Mouse (Mus musculus) yolk sac, embryonic 10.5 days (tissue): Measurements from ENCODE around the gene Gm10720.
A peak's percentile ranks its signal among the peaks of the same experiment; 100 is the strongest.
"Not testable (repeated sequence)": the region's sequence is repeated elsewhere in the genome, so short reads cannot be mapped to it uniquely, and the experiment has no call there.

Experiments used
- DNase-seq: peaks from one replicate; pipeline ENCODE4 v3.0.0-alpha.2; 2017; ENCODE audit warnings: low spot score

Gm10720 gene

GRCm38 (mm10) chr9:3015354-3015753 lies at the start of gene Gm10720:
Gene Gm10720 (plus strand): TSS chr9:3015654.
- DNase-seq = not testable (repeated sequence)

GRCm38 (mm10) chr9:3000445-3000972 lies 14.9 kb upstream of the Gm10720 start, which contains the start of gene Gm10722:
Gene Gm10722 (plus strand): TSS chr9:3000922.
- DNase-seq = peak; percentile 15

- not testable (repeated sequence) for DNase-seq
Observed at GRCm38 (mm10) chr9:3001006-3001405, 14.4 kb upstream of the Gm10720 start.

GRCm38 (mm10) chr9:3001948-3002659 lies 13.3 kb upstream of the Gm10720 start:
- peak; percentile 30 for DNase-seq

- not testable (repeated sequence) for DNase-seq
Observed at GRCm38 (mm10) chr9:3002794-3003396, 12.6 kb upstream of the Gm10720 start, which contains the start of gene Gm11168. Gene Gm11168 (plus strand): TSS chr9:3003346.

- not testable (repeated sequence) for DNase-seq
Observed at GRCm38 (mm10) chr9:3006179-3006578, 9.3 kb upstream of the Gm10720 start.

DNA sequence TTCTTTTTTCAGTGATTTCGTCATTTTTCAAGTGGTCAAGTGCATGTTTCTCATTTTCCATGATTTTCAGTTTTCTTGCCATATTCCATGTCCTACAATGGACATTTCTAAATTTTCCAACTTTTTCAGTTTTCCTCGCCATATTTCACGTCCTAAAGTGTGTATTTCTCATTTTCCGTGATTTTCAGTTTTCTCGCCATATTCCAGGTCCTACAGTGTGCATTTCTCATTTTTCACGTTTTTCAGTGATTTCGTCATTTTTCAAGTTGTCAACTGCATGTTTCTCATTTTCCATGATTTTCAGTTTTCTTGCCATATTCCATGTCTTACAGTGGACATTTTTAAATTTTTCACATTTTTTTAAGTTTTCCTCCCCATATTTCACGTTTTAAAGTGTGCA lies 8.8 kb upstream of the Gm10720 start:
- DNase-seq = not testable (repeated sequence)

GRCm38 (mm10) chr9:3007272-3007671 lies 8.2 kb upstream of the Gm10720 start:
- peak; percentile 4 for DNase-seq

- not testable (repeated sequence) for DNase-seq
Observed at GRCm38 (mm10) chr9:3009331-3009730, 6.1 kb upstream of the Gm10720 start.

GRCm38 (mm10) chr9:3012054-3012621 lies 3.3 kb upstream of the Gm10720 start:
- not testable (repeated sequence) for DNase-seq

DNA sequence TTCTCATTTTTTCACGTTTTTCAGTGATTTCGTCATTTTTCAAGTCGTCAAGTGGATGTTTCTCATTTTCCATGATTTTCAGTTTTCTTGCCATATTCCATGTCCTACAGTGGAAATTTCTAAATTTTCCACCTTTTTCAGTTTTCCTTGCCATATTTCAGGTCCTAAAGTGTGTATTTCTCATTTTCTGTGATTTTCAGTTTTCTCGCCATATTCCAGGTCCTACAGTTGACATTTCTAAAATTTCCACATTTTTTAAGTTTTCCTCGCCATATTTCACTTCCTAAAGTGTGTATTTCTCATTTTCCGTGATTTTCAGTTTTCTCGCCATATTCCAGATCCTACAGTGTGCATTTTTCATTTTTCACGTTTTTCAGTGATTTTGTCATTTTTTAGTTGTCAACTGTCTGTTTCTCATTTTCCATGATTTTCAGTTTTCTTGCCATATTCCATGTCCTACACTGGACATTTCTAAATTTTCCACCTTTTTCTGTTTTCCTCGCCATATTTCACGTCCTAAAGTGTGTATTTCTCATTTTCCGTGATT lies 2.6 kb upstream of the Gm10720 start, which contains the start of gene Gm10721:
TSS of gene Gm10721 (plus strand) at position 408 of the 547 bp plus-strand sequence.
- not testable (repeated sequence) for DNase-seq

- not testable (repeated sequence) for DNase-seq
Observed at GRCm38 (mm10) chr9:3015896-3016295, 442 bp downstream of the Gm10720 start.

GRCm38 (mm10) chr9:3017108-3017507 lies 1.7 kb downstream of the Gm10720 start, which contains the start of gene Gm10719:
Gene Gm10719 (plus strand): TSS chr9:3017408.
- not testable (repeated sequence) for DNase-seq

GRCm38 (mm10) chr9:3018944-3019343 lies 3.5 kb downstream of the Gm10720 start:
- not testable (repeated sequence) for DNase-seq

- not testable (repeated sequence) for DNase-seq
Observed at GRCm38 (mm10) chr9:3019835-3020727, 4.6 kb downstream of the Gm10720 start.

GRCm38 (mm10) chr9:3022316-3023008 lies 7.0 kb downstream of the Gm10720 start:
- DNase-seq = peak; percentile 3

DNA sequence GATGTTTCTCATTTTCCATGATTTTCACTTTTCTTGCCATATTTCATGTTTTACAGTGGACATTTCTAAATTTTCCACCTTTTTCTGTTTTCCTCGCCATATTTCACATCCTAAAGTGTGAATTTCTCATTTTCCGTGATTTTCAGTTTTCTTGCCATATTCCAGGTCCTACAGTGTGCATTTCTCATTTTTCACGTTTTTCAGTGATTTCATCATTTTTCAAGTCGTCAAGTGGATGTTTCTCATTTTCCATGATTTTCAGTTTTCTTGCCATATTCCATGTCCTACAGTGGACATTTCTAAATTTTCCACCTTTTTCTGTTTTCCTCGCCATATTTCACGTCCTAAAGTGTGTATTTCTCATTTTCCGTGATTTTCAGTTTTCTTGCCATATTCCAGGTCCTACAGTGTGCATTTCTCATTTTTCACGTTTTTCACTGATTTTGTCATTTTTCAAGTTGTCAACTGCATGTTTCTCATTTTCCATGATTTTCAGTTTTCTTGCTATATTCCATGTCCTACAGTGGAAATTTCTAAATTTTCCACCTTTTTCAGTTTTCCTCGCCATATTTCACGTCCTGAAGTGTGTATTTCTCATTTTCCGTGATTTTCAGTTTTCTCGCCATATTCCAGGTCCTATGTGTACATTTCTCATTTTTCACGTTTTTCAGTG lies 8.0 kb downstream of the Gm10720 start, which contains the start of gene Gm10718:
TSS of gene Gm10718 (plus strand) at position 236 of the 673 bp plus-strand sequence.
- not testable (repeated sequence) for DNase-seq

GRCm38 (mm10) chr9:3023985-3024648 lies 8.7 kb downstream of the Gm10720 start:
- not testable (repeated sequence) for DNase-seq

- not testable (repeated sequence) for DNase-seq
Observed at GRCm38 (mm10) chr9:3024912-3025467, 9.5 kb downstream of the Gm10720 start, which contains the start of gene Gm10717. Gene Gm10717 (plus strand): TSS chr9:3025417.
